Mouse (Mus musculus): ENCODE measurements around the gene Gm5941. TPM values are rescaled to one million over a fixed set of nuclear protein-coding genes. Genes with fewer than 3 reads are reported as not detected.
A peak's percentile ranks its signal among the peaks of the same experiment; 100 is the strongest.
"Not testable (repeated sequence)": the region's sequence is repeated elsewhere in the genome, so short reads cannot be mapped to it uniquely, and the experiment has no call there.

Gm5941 gene
- total RNA-seq (2015) (not detected in 2 replicates), total RNA-seq (2017) (not detected in 2 replicates)

- ATAC-seq (ENCODE audit: poor library complexity, severe bottlenecking): not testable (repeated sequence)
These were observed at the start of gene Gm5941 for GRCm38 (mm10) chrX:92489649-92490048. Gm5941 (plus strand) TSS chrX:92489949.

- ATAC-seq (ENCODE audit: poor library complexity, severe bottlenecking): no peak
These were observed 29.3 kb upstream of the Gm5941 start for GRCm38 (mm10) chrX:92460496-92460895.

GRCm38 (mm10) chrX:92464773-92465172 lies 25.0 kb upstream of the Gm5941 start:
- ATAC-seq (ENCODE audit: poor library complexity, severe bottlenecking): peak; percentile 49; the same call in 1 of the 2 replicates

GRCm38 (mm10) chrX:92498254-92498653 lies 8.5 kb downstream of the Gm5941 start:
- ATAC-seq (ENCODE audit: poor library complexity, severe bottlenecking): no peak

- no peak for ATAC-seq (ENCODE audit: poor library complexity, severe bottlenecking)
These were observed 38.1 kb downstream of the Gm5941 start for GRCm38 (mm10) chrX:92527826-92528225.

Other genes starting within 250 kb of the Gm5941 start
- not detected in 2 replicates for gene Mageb18, start 109.6 kb downstream of the Gm5941 start, total RNA-seq (2015)
- gene Mageb18, start 109.6 kb downstream of the Gm5941 start, total RNA-seq (2017): not detected in 2 replicates

All from megakaryocyte, adult 5-6 weeks (primary cell).